Mouse (Mus musculus) spleen, adult 10 weeks (tissue): ENCODE results near the gene Klk9. TPM values are rescaled to one million over a fixed set of nuclear protein-coding genes. Genes with fewer than 3 reads are reported as not detected.

Experiments
- polyA plus RNA-seq: library from polyadenylated mRNA; stranded (reverse); fragments of 350-450 nt; fragmentation: Illumina TruSeq; extraction: RNeasy Lipid Tissue Mini Kit (QIAGEN cat#74804); gene quantifications from one replicate; pipeline ENCODE4 v1.2.3, GENCODE M21; 2015; ENCODE audit warnings: low replicate concordance; ENCODE audit not compliant: insufficient read depth

The Klk9 gene
- not detected for polyA plus RNA-seq

GRCm38 (mm10) chr7:43791591-43791990 is at the start of gene Klk9:
Gene Klk9 (plus strand): TSS chr7:43791891.

GRCm38 (mm10) chr7:43768597-43768996 is 23.1 kb upstream of the Klk9 start, which contains the start of gene Klk12:
Gene Klk12 (plus strand): TSS chr7:43768897.

DNA sequence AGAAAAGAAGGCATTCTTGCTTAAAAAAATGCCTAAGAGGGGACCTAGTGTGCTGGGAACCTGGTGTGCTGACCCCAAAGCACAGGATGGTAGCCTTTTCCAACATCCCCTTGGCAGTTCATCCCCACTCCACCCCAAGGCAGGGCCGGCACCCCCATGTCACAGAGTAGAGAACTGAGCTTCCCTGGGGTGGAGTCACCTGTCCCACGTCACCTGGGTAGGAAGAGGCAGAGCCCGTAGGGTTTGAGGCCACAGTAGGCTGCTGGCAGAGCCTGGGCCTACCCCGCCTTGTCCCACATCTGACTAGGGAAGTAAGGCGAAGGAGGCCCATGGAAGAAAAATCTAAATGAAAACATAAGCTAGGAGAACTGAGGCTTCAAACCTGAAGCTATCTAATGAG is 17.3 kb upstream of the Klk9 start, which contains the start of gene Klk11:
Klk11 (plus strand) TSS at position 241 of the 400 bp plus-strand sequence.

DNA sequence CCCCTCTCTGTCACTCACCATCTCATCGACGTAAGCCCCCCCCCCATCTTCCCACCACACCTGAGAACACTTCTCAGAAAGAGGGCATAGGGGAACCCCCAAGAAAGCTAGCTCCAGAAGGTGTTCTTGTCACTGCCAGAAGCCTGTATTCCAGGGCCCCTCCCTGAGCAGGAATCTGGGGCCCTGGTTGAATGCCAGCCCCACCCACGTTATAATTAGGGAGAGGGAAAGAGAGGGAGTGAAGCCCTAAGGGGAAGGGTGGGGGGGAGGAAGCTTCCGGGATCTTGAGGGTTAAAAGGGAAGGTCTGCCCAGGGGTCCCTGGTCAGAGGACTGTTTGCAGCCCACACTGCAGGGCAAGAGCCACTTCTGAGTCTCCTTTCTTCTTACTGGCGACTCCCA is 10.9 kb upstream of the Klk9 start, which contains the start of gene Klk10:
Klk10 (plus strand) TSS at position 290 of the 400 bp plus-strand sequence.

GRCm38 (mm10) chr7:43797333-43797769 is 5.7 kb downstream of the Klk9 start, which contains the start of gene Klk8:
Gene Klk8 (plus strand): TSS chr7:43797577.

DNA sequence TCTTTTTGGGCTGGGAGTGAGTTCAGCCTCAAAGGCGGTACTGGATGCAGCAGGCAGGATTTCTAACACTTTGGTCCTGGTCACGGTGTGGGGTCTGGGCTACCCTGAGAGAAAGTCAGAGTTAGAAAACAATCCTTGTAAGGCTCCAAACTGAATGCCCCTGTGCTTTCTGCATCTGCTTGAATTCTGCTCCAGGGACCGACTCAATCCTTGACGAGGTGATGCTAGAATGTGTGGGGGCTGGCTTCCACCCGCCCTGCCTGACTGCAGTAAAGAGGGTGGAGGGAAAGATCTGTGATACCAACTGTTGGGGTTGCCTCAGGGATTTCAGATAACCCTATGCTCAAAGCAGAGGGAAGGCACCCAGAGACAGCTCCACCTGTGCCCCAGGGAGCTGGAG is 19.3 kb downstream of the Klk9 start, which contains the start of gene Klk7:
Klk7 (plus strand) TSS at position 301 of the 400 bp plus-strand sequence.

GRCm38 (mm10) chr7:43824199-43824598 is 32.5 kb downstream of the Klk9 start, which contains the start of gene Klk6:
Gene Klk6 (plus strand): TSS chr7:43824499.

GRCm38 (mm10) chr7:43841701-43842100 is 50.0 kb downstream of the Klk9 start, which contains the start of gene Klk5:
Gene Klk5 (plus strand): TSS chr7:43841971.

Other genes starting within 250 kb of the Klk9 start
- 36.3 TPM for gene Cd33, start 247.5 kb upstream of the Klk9 start, polyA plus RNA-seq
- gene Zfp658, start 229.6 kb upstream of the Klk9 start, polyA plus RNA-seq, result 9.9 TPM
- 7.9 TPM for gene Zfp719, start 212.3 kb upstream of the Klk9 start, polyA plus RNA-seq
- gene Zfp819, start 184.7 kb upstream of the Klk9 start, polyA plus RNA-seq, result 0.28 TPM
- not detected for gene Ceacam18, start 157.2 kb upstream of the Klk9 start, polyA plus RNA-seq
- gene Siglece, start 131.7 kb upstream of the Klk9 start, polyA plus RNA-seq, result 26.2 TPM
- gene Ctu1, start 119.9 kb upstream of the Klk9 start, polyA plus RNA-seq, result 5.7 TPM
- not detected for gene Klk14, start 101.5 kb upstream of the Klk9 start, polyA plus RNA-seq
- gene Klk13, start 79.3 kb upstream of the Klk9 start, polyA plus RNA-seq, result not detected
- gene Klk12, start 23.0 kb upstream of the Klk9 start, polyA plus RNA-seq, result not detected
- not detected for gene Klk11, start 17.3 kb upstream of the Klk9 start, polyA plus RNA-seq
- gene Klk10, start 10.9 kb upstream of the Klk9 start, polyA plus RNA-seq, result not detected
- 18.2 TPM for gene Klk8, start 5.7 kb downstream of the Klk9 start, polyA plus RNA-seq
- not detected for gene Klk7, start 19.4 kb downstream of the Klk9 start, polyA plus RNA-seq
- not detected for gene Klk6, start 32.6 kb downstream of the Klk9 start, polyA plus RNA-seq
- not detected for gene Klk5, start 50.1 kb downstream of the Klk9 start, polyA plus RNA-seq
- gene Klk4, start 89.3 kb downstream of the Klk9 start, polyA plus RNA-seq, result not detected
- not detected for gene Klk15, start 141.8 kb downstream of the Klk9 start, polyA plus RNA-seq
- not detected for gene Klk1b8, start 158.8 kb downstream of the Klk9 start, polyA plus RNA-seq
- not detected for gene Klk1b1, start 174.9 kb downstream of the Klk9 start, polyA plus RNA-seq
- not detected for gene Klk1b9, start 184.2 kb downstream of the Klk9 start, polyA plus RNA-seq
- gene Klk1b11, start 204.0 kb downstream of the Klk9 start, polyA plus RNA-seq, result not detected
- gene Klk1b26, start 220.3 kb downstream of the Klk9 start, polyA plus RNA-seq, result not detected